Mouse (Mus musculus): ENCODE measurements around the gene Car10.

DNA sequence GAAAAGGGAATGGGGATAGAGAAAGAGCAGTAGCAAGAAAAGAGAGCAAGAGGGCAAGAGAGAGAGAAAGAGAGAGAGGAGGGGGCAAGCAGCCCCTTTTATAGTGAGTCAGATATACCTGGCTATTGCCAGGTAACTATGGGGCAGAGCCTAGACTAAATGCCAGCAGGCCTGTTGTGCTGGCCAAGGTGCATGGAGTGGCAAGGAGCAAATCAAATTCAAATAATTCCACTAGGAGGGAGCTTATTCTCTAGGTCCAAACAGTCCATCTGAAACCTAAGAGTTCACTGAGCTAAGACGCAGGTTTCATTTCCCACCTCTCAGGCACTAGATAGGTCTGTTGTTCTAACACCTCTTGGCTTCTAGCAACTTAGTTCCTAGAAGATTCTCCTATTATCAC, 544.5 kb downstream of the Car10 start:
- TF ChIP-seq CTCF (conservative IDR thresholded peaks at IDR 0.05; ENCODE audit: insufficient read depth, insufficient read length, low read depth, low read length) = no peak
- no peak for TF ChIP-seq POLR2A (IDR thresholded peaks at IDR 0.05; ENCODE audit: low read depth, low read length)
